Mouse (Mus musculus) forebrain, embryonic 12.5 days (tissue): ENCODE measurements at regions not wholly inside any gene's neighbourhood (a gene's known extent, or its start where the extent isn't known, plus 50 kb on each side); places are given as distances from the start of the nearest gene placed in this dataset.

Source experiments
- ATAC-seq: fragments of 200-750 bp; cut with Nextera tagmentation; 2 replicates; pipeline ENCODE4 v1.8.0; 2017; ENCODE audit warnings: moderate TSS enrichment; ENCODE audit not compliant: low FRiP score
- H3K27ac ChIP-seq: fragments of 300-500 bp; sonication (generic); 2 replicates; pipeline ENCODE4 v1.5.1; 2016; ENCODE audit warnings: mild to moderate bottlenecking
- H3K27me3 ChIP-seq: fragments of 300-500 bp; sonication (generic); 2 replicates; pipeline ENCODE4 v1.6.1; 2016; ENCODE audit warnings: mild to moderate bottlenecking
- H3K36me3 ChIP-seq: fragments of 300-500 bp; sonication (generic); replicated peaks from 2 replicates; pipeline ENCODE4 v1.6.1; 2016; ENCODE audit warnings: mild to moderate bottlenecking
- H3K4me1 ChIP-seq: fragments of 300-500 bp; sonication (generic); 2 replicates; pipeline ENCODE4 v1.6.1; 2016
- H3K4me2 ChIP-seq: fragments of 300-500 bp; sonication (generic); 2 replicates; pipeline ENCODE4 v1.6.1; 2016; ENCODE audit warnings: mild to moderate bottlenecking, moderate library complexity
- H3K4me3 ChIP-seq: fragments of 300-500 bp; sonication (generic); replicated peaks from 2 replicates; pipeline ENCODE4 v1.5.1; 2016; ENCODE audit warnings: mild to moderate bottlenecking
- H3K9ac ChIP-seq: fragments of 300-500 bp; sonication (generic); 2 replicates; pipeline ENCODE4 v1.6.1; 2016; ENCODE audit warnings: mild to moderate bottlenecking
- H3K9me3 ChIP-seq: fragments of 300-500 bp; sonication (generic); 2 replicates; pipeline ENCODE4 v1.6.1; 2016
- WGBS: fragments of 180-500 bp; shearing (Covaris S2); methylation state at CpG from one replicate; pipeline ENCODE4 v1.1.7; 2016; 5-methylcytosine and 5-hydroxymethylcytosine counted together

GRCm38 (mm10) chr3:147153998-147154397 lies 301.8 kb downstream of the Ttll7 start:
- no peaks in the 10 kb centered on the region for H3K9me3 ChIP-seq
- WGBS: 80% methylated on average over 2 of the region's 2 CpGs
- no peak overlapping the region for H3K4me3 ChIP-seq
- H3K4me2 ChIP-seq: no peak overlapping the region
- no peak overlapping the region for H3K9ac ChIP-seq
- H3K27ac ChIP-seq: no peak overlapping the region
- no peaks in the 10 kb centered on the region for H3K27me3 ChIP-seq
- H3K36me3 ChIP-seq: no peaks in the 10 kb centered on the region
- no peak for ATAC-seq
- H3K4me1 ChIP-seq: no peaks in the 10 kb centered on the region

GRCm38 (mm10) chr3:147163126-147163525 lies 311.0 kb downstream of the Ttll7 start:
- no peak overlapping the region for H3K27ac ChIP-seq
- H3K36me3 ChIP-seq: no peaks in the 10 kb centered on the region
- no peak overlapping the region for H3K4me2 ChIP-seq
- no peaks in the 10 kb centered on the region for H3K9me3 ChIP-seq
- WGBS: 88% methylated on average over 10 of the region's 10 CpGs
- ATAC-seq: no peak
- H3K9ac ChIP-seq: no peak overlapping the region
- no peak overlapping the region for H3K4me3 ChIP-seq
- H3K27me3 ChIP-seq: no peaks in the 10 kb centered on the region
- no peaks in the 10 kb centered on the region for H3K4me1 ChIP-seq

GRCm38 (mm10) chr3:147163540-147163939 lies 311.4 kb downstream of the Ttll7 start:
- no peaks in the 10 kb centered on the region for H3K4me1 ChIP-seq
- H3K27me3 ChIP-seq: no peaks in the 10 kb centered on the region
- H3K9me3 ChIP-seq: no peaks in the 10 kb centered on the region
- no peak overlapping the region for H3K27ac ChIP-seq
- no peaks in the 10 kb centered on the region for H3K36me3 ChIP-seq
- ATAC-seq: no peak
- no peak overlapping the region for H3K4me2 ChIP-seq
- WGBS: 91% methylated on average over 5 of the region's 5 CpGs
- no peak overlapping the region for H3K4me3 ChIP-seq
- no peak overlapping the region for H3K9ac ChIP-seq

GRCm38 (mm10) chr3:147164931-147165330 lies 312.8 kb downstream of the Ttll7 start:
- ATAC-seq: no peak

DNA sequence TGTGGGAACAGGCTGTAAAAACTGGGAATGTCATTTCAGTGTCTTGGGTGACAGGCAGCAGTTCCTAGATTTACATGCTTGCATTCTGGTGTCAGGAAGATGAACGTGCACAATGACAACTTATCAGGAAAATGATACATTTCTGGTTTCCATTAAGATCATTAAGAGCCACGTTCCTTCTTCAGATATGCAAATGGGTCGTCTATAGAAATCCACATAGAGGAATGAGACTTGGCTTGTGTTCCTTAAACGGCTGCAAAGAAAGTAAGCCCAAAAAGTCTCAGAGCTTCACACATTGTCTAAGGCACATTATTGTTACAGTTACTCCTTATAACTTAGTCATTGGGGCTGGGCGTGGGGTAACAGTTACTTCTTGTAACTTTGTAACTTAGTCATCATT lies 314.4 kb downstream of the Ttll7 start:
- 43% methylated on average over 5 of the region's 5 CpGs for WGBS
- no peak for ATAC-seq
- peaks cover 4% of the 10 kb centered on the region; the same call in 1 of the 2 replicates for H3K4me1 ChIP-seq

More at GRCm38 (mm10) chr3:147164931-147165330, 312.8 kb downstream of the Ttll7 start:
- Histone ChIP-seq H3K4me2 (no peak overlapping the region), H3K27ac (no peak overlapping the region), H3K9me3 (no peaks in the 10 kb centered on the region), H3K9ac (no peak overlapping the region), H3K36me3 (no peaks in the 10 kb centered on the region), H3K4me3 (no peak overlapping the region), H3K4me1 (peaks cover 2% of the 10 kb centered on the region; the same call in 1 of the 2 replicates), H3K27me3 (no peaks in the 10 kb centered on the region)
- 81% methylated on average over 6 of the region's 6 CpGs for WGBS

GRCm38 (mm10) chr3:147169215-147169614 lies 317.0 kb downstream of the Ttll7 start:
- Histone ChIP-seq H3K4me2 (no peak overlapping the region), H3K27ac (no peak overlapping the region), H3K36me3 (no peaks in the 10 kb centered on the region), H3K9me3 (no peaks in the 10 kb centered on the region), H3K4me3 (no peak overlapping the region), H3K4me1 (peaks cover 4% of the 10 kb centered on the region; the same call in 1 of the 2 replicates), H3K27me3 (no peaks in the 10 kb centered on the region), H3K9ac (no peak overlapping the region)
- 92% methylated on average over 2 of the region's 2 CpGs for WGBS
- no peak for ATAC-seq

More for the DNA sequence above, 314.4 kb downstream of the Ttll7 start:
- no peaks in the 10 kb centered on the region for H3K9me3 ChIP-seq
- no peak overlapping the region for H3K4me3 ChIP-seq
- H3K4me2 ChIP-seq: no peak overlapping the region
- no peak overlapping the region for H3K27ac ChIP-seq
- no peak overlapping the region for H3K9ac ChIP-seq
- no peaks in the 10 kb centered on the region for H3K36me3 ChIP-seq
- no peaks in the 10 kb centered on the region for H3K27me3 ChIP-seq

DNA sequence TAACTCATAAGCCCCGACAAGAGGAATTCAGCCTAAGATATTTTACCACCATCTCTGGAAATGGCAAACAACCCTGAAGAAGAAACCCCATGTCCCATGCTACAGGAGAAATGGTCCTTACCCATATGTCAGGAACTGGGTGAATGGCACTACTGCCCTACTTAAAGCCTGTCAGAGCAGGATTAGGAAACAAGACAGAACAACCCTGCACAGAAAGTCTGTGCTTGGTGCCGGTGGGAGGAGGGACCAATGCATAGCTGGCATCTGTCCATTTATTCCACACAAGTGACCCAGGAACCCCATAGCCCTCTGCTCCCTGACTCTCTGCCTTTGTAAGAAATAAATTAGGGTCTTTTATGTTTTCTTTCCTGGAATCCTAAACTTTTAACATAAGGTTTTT lies 317.9 kb downstream of the Ttll7 start:
- ATAC-seq: no peak
- Histone ChIP-seq H3K36me3 (no peaks in the 10 kb centered on the region), H3K9ac (no peak overlapping the region), H3K27ac (no peak overlapping the region), H3K4me3 (no peak overlapping the region), H3K9me3 (no peaks in the 10 kb centered on the region), H3K4me2 (no peak overlapping the region), H3K27me3 (no peaks in the 10 kb centered on the region), H3K4me1 (peaks cover 4% of the 10 kb centered on the region; the same call in 1 of the 2 replicates)
- WGBS: 60% methylated on average over 2 of the region's 2 CpGs

DNA sequence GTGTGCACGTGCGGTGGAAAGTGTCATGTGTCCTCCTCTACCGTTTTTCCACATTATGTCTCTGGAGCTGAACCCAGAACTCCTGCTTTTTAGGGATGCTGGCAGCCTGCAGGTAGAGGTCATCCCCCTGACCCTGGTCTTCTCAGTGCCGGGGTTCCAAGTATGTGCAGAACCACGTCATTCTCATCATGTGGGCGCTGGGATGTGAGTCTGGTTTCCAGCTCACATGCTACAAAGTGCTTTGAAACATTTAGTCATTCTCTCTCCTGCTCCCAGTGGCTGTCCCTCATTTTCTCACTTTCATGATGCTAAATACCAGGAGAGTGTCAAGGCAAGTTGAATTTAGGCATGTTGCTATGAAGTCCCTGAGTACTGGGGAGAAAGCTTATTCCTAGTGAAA lies 326.6 kb downstream of the Ttll7 start:
- no peak overlapping the region for H3K27ac ChIP-seq
- H3K4me2 ChIP-seq: no peak overlapping the region
- 83% methylated on average over 6 of the region's 6 CpGs for WGBS
- ATAC-seq: no peak
- H3K4me1 ChIP-seq: peaks cover 35% of the 10 kb centered on the region
- no peaks in the 10 kb centered on the region for H3K9me3 ChIP-seq
- H3K36me3 ChIP-seq: no peaks in the 10 kb centered on the region
- H3K4me3 ChIP-seq: no peak overlapping the region
- no peak overlapping the region for H3K9ac ChIP-seq
- 0 out of 2 replicates have a peak, but pooled peaks cover 4% of the 10 kb centered on the region for H3K27me3 ChIP-seq

DNA sequence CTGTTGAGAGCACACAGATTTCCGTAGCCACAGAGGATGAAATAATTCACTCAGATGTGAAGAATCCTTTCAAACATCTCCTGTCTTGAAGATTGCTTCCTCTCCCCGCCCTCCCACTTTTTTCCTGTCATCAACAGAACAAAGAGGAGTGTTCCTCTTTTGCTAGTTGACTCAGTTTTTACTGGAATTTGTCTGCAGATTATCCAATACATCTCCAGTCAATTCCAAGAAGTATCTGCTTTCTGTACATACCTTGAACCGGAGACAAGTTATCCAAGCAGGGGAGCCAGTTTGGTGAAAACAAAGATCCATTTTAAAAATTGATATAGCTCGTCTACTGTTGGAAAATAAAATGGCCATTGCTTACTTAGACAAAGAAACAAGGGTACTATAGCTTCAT lies 328.5 kb downstream of the Ttll7 start:
- no peak for ATAC-seq
- H3K4me2 ChIP-seq: no peak overlapping the region
- H3K4me3 ChIP-seq: no peak overlapping the region
- H3K27ac ChIP-seq: peak overlapping the region; percentile 80; the same call in 1 of the 2 replicates
- H3K27me3 ChIP-seq: 0 out of 2 replicates have a peak, but pooled peaks cover 4% of the 10 kb centered on the region
- no peaks in the 10 kb centered on the region for H3K9me3 ChIP-seq
- WGBS: 46% methylated on average over 4 of the region's 4 CpGs
- H3K4me1 ChIP-seq: peaks cover 40% of the 10 kb centered on the region
- no peaks in the 10 kb centered on the region for H3K36me3 ChIP-seq
- no peak overlapping the region for H3K9ac ChIP-seq

DNA sequence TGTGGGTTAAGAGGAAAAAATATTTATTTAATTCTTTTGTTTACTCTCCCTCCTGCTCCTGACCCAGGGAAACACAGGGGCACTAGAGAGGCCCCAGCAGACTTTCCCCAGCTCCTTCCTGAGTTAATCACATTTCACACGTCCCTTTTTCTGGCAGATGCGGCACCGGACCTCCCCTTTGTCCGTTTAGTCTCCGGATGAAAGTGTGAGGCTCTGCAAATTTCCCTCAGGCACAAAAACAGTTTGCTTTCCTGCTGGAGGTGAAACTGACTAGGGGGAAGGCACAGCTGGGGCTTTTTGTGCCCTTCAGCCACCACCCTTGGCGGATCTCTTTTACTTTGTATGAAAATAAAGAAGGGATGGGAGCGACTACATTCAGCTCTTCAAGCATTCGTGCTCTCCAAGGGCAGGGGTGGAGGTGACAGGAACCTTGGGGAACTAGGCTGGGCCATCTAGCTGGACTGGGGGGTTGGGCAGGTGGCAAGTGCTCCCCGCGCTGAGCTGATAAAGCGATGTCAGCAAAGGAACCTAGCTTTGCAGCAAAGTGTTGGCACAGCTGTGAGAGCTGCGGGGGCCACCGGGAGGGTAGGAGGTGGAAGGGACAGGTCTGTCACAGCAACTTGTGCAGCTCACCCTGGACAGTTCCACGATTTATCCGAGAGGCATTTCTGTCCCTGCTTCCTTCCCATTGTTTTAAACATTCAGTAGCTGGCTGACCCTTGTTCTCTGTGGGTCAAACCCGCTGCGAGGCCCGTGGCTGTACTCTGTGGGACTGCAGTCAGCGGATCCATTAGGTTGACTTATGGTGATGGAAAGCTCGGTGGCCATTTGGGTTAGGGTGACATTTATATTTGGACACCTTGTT lies 329.6 kb downstream of the Ttll7 start:
- peak overlapping the region; percentile 33; the same call in 1 of the 2 replicates for H3K9ac ChIP-seq
- 0 out of 2 replicates have a peak, but pooled peaks cover 4% of the 10 kb centered on the region for H3K27me3 ChIP-seq
- peak overlapping the region; percentile 80 for H3K27ac ChIP-seq
- H3K4me2 ChIP-seq: peak overlapping the region; percentile 46
- H3K9me3 ChIP-seq: no peaks in the 10 kb centered on the region
- 1% methylated on average over 20 of the region's 20 CpGs for WGBS
- H3K36me3 ChIP-seq: no peaks in the 10 kb centered on the region
- no peak overlapping the region for H3K4me3 ChIP-seq
- peak; percentile 73 for ATAC-seq
- H3K4me1 ChIP-seq: peaks cover 40% of the 10 kb centered on the region

DNA sequence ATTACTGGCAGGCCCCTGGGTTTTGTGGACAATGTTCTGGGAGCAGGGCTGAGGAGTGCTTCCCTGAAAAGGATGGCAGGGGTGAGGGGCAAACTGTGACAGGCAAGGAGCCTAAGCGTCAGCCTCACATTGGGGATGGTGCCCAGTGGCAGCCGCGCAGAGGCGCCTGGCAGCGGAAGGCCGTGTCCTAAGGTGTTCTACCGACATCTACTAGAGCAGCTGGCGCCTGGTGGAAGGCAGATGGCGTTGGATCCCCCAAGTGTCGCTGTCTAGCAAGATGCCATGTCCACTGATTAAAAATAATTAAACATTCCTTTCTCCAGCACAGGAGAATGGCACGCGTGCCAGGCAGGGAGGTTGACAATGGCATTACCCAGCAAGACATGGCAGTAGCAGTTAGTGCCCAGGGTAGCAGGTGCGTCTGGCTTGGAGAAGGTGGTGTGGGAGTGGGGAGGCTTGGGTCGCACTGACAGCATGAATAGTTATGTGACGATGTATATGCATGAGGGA lies 330.3 kb downstream of the Ttll7 start:
- peaks cover 40% of the 10 kb centered on the region for H3K4me1 ChIP-seq
- H3K4me3 ChIP-seq: no peak overlapping the region
- H3K9me3 ChIP-seq: no peaks in the 10 kb centered on the region
- H3K36me3 ChIP-seq: no peaks in the 10 kb centered on the region
- ATAC-seq: peak; percentile 75
- H3K27me3 ChIP-seq: 0 out of 2 replicates have a peak, but pooled peaks cover 4% of the 10 kb centered on the region
- H3K4me2 ChIP-seq: peak overlapping the region; percentile 46
- peak overlapping the region; percentile 80 for H3K27ac ChIP-seq
- WGBS: 23% methylated on average over 15 of the region's 15 CpGs
- H3K9ac ChIP-seq: no peak overlapping the region

GRCm38 (mm10) chr3:147183656-147184290 lies 331.6 kb downstream of the Ttll7 start:
- no peak overlapping the region for H3K9ac ChIP-seq
- H3K27me3 ChIP-seq: 0 out of 2 replicates have a peak, but pooled peaks cover 4% of the 10 kb centered on the region
- H3K27ac ChIP-seq: no peak overlapping the region
- peaks cover 40% of the 10 kb centered on the region for H3K4me1 ChIP-seq
- ATAC-seq: no peak
- WGBS: 67% methylated on average over 11 of the region's 11 CpGs
- H3K9me3 ChIP-seq: no peaks in the 10 kb centered on the region
- no peak overlapping the region for H3K4me3 ChIP-seq
- H3K4me2 ChIP-seq: no peak overlapping the region
- no peaks in the 10 kb centered on the region for H3K36me3 ChIP-seq
